Mouse (Mus musculus) intestine, embryonic 16.5 days (tissue): Measurements from ENCODE around the gene Sytl2. TPM values are rescaled to one million over a fixed set of nuclear protein-coding genes. Genes with fewer than 3 reads are reported as not detected.

Experiments
- ATAC-seq: fragments of 200-750 bp; cut with Nextera tagmentation; 2 replicates; pipeline ENCODE4 v1.8.0; 2017; ENCODE audit warnings: moderate TSS enrichment, moderate library complexity
- H3K27ac ChIP-seq: fragments of 300-500 bp; sonication (generic); 2 replicates; pipeline ENCODE4 v1.5.1; 2014; ENCODE audit warnings: mild to moderate bottlenecking, low read length
- H3K27me3 ChIP-seq: fragments of 300-500 bp; sonication (generic); replicated peaks from 2 replicates; pipeline ENCODE4 v1.6.1; 2014; ENCODE audit warnings: low read length, control low read depth, mixed read lengths; ENCODE audit not compliant: control insufficient read depth, insufficient read depth
- H3K36me3 ChIP-seq: fragments of 300-500 bp; sonication (generic); 2 replicates; pipeline ENCODE4 v1.6.1; 2014; ENCODE audit warnings: low read length, control low read depth; ENCODE audit not compliant: control insufficient read depth, insufficient read depth
- H3K4me1 ChIP-seq: fragments of 300-500 bp; sonication (generic); 2 replicates; pipeline ENCODE4 v1.6.1; 2014; ENCODE audit warnings: low read length, control low read depth, mixed read lengths; ENCODE audit not compliant: control insufficient read depth, insufficient read depth
- H3K4me2 ChIP-seq: fragments of 300-500 bp; sonication (generic); 2 replicates; pipeline ENCODE4 v1.6.1; 2014; ENCODE audit warnings: low read depth, low read length, control low read depth
- H3K4me3 ChIP-seq: fragments of 300-500 bp; sonication (generic); 2 replicates; pipeline ENCODE4 v1.5.1; 2014; ENCODE audit warnings: mild to moderate bottlenecking, low read length
- H3K9ac ChIP-seq: fragments of 300-500 bp; sonication (generic); 2 replicates; pipeline ENCODE4 v1.6.1; 2014; ENCODE audit warnings: low read depth, low read length
- H3K9me3 ChIP-seq: fragments of 300-500 bp; sonication (generic); 2 replicates; pipeline ENCODE4 v1.6.1; 2016; ENCODE audit warnings: low read length, control low read depth; ENCODE audit not compliant: control insufficient read depth
- WGBS: fragments of 180-500 bp; shearing (Covaris S2); extraction: QIAGEN DNeasy Blood & Tissue Kit; methylation state at CpG from one replicate; pipeline ENCODE4 v1.1.7; 2014; 5-methylcytosine and 5-hydroxymethylcytosine counted together
- polyA plus RNA-seq: library from polyadenylated mRNA; unstranded; fragments of >200 nt; fragmentation: Nextera tagmentation; extraction: Ambion mirVana; gene quantifications from 2 replicates; pipeline ENCODE4 v1.2.1, GENCODE M21; 2015

Gene Sytl2
- polyA plus RNA-seq, 1 experiment from 2014 or later, result 8.9 TPM

DNA sequence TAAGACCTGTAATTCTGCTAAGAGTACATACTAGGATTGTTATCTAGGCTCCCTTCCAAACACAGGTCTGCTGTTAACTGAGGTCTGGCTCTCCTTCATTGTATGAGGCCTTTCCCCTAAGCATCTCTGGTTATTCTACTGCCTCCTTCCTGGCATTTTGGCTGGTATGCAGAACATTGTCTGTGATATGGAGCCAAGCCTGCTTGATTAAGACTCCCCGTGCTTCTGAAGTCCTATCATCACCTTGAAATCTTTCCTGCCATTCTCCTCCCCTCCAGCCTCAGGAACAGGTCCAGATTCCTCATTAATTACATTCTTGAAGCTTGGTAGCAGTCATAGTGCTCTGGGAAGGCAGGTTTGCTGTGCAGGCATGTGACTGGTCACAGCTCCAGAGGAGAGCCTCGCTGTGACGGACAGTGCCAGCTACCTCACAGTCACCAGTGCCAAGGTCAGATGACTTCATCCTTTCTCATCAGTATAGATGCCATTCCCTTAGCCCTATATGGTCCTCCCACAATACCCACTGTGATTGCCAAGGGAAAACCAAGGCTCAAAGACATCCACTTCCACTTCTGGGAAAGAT is 30.5 kb downstream of the Sytl2 start:
- no peaks in the 10 kb centered on the region for H3K36me3 ChIP-seq
- no peaks in the 10 kb centered on the region for H3K4me1 ChIP-seq
- no peaks in the 10 kb centered on the region for H3K27me3 ChIP-seq
- ATAC-seq, result no peak
- H3K27ac ChIP-seq, result no peak overlapping the region
- no peak overlapping the region for H3K4me2 ChIP-seq
- H3K4me3 ChIP-seq, result no peak overlapping the region
- H3K9me3 ChIP-seq, result no peaks in the 10 kb centered on the region
- H3K9ac ChIP-seq, result no peak overlapping the region
- WGBS, result 81% methylated on average over 3 of the region's 3 CpGs

GRCm38 (mm10) chr7:90334362-90334761 is 32.3 kb downstream of the Sytl2 start:
- Histone ChIP-seq H3K27ac (no peak overlapping the region), H3K9me3 (no peaks in the 10 kb centered on the region), H3K27me3 (no peaks in the 10 kb centered on the region), H3K4me2 (no peak overlapping the region), H3K4me1 (no peaks in the 10 kb centered on the region), H3K4me3 (no peak overlapping the region), H3K36me3 (no peaks in the 10 kb centered on the region), H3K9ac (no peak overlapping the region)
- 78% methylated on average over 6 of the region's 6 CpGs for whole genome bisulfite sequencing
- ATAC-seq, result no peak

DNA sequence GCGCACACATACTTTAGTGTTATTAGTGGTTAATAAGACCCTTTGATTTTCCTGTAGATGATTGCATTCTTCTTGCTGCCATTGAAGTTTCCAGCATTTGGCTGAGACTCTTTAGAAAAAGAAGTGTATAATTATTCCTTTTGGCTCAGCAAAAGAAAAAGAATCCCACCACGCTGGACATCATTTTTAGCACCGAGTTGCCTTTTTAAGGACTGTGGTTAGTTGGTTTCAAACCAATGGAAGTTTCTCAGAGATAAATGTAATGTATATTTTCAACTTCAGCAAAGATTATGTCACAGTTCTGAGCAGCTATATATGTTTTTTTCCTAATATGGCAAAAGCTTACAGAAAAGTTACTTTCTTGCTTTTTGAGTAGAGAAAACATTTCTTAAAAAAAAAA is 32.8 kb downstream of the Sytl2 start:
- ATAC-seq, result no peak
- H3K27me3 ChIP-seq, result no peaks in the 10 kb centered on the region

DNA sequence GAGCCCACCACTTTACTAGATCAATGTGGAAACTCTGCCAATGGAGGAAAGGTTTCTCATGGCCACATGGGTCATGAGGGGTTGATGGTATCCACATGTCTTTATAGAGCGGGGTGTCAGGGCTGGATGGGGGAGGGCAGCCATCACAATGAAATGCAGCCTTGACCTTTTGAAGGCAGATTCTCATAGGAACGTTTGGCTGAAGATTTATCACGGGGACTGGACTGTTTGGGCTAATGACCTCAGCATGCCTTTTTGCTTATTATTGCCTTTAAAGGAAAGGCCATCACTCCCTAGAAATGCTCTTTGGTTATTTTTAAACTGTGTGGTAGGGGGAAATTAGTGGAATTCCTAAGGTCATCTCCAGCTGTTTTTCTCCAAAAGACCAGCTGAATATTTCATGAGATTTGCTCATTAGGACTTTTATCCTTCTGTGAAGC is 33.7 kb downstream of the Sytl2 start:
- no peaks in the 10 kb centered on the region for H3K36me3 ChIP-seq
- WGBS, result 37% methylated on average over 3 of the region's 3 CpGs
- H3K4me2 ChIP-seq, result no peak overlapping the region
- no peaks in the 10 kb centered on the region for H3K9me3 ChIP-seq
- H3K27ac ChIP-seq, result no peak overlapping the region
- no peak overlapping the region for H3K9ac ChIP-seq
- no peak overlapping the region for H3K4me3 ChIP-seq
- no peak for ATAC-seq
- H3K4me1 ChIP-seq, result no peaks in the 10 kb centered on the region
- H3K27me3 ChIP-seq, result no peaks in the 10 kb centered on the region

More for the DNA sequence above, 32.8 kb downstream of the Sytl2 start:
- Histone ChIP-seq H3K9me3 (no peaks in the 10 kb centered on the region), H3K36me3 (no peaks in the 10 kb centered on the region), H3K27ac (no peak overlapping the region), H3K4me2 (no peak overlapping the region), H3K4me3 (no peak overlapping the region), H3K4me1 (no peaks in the 10 kb centered on the region), H3K9ac (no peak overlapping the region)
- WGBS, result 77% methylated on average over 3 of the region's 3 CpGs

GRCm38 (mm10) chr7:90341212-90341957 is 39.3 kb downstream of the Sytl2 start:
- Histone ChIP-seq H3K27me3 (no peaks in the 10 kb centered on the region), H3K4me1 (no peaks in the 10 kb centered on the region), H3K4me2 (no peak overlapping the region), H3K27ac (no peak overlapping the region), H3K36me3 (no peaks in the 10 kb centered on the region), H3K4me3 (no peak overlapping the region), H3K9me3 (no peaks in the 10 kb centered on the region), H3K9ac (no peak overlapping the region)
- no peak for ATAC-seq
- 63% methylated on average over 12 of the region's 12 CpGs for WGBS

DNA sequence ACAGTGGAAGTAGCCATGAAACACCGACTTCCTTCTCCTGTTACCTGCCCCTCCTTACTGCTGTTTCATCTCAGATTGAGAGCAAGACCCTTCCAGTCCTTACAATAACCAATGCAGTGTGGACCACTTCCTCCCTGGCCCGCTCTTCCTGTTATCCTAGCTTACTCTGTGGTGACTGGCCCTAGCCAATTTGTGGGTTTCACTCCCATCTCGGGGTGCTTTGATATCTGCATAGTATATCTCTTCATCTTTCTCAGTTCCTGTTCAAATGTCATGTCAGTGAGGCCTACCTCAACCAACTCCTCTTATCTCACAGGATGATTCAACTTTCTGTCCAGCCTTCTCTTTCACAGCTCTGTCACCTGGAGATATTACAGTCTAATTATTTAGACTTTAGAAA is 42.9 kb downstream of the Sytl2 start:
- no peaks in the 10 kb centered on the region for H3K36me3 ChIP-seq
- ATAC-seq, result no peak
- H3K27ac ChIP-seq, result no peak overlapping the region
- H3K4me1 ChIP-seq, result no peaks in the 10 kb centered on the region
- no peaks in the 10 kb centered on the region for H3K27me3 ChIP-seq
- no peak overlapping the region for H3K4me3 ChIP-seq
- no peak overlapping the region for H3K9ac ChIP-seq
- WGBS, result 78% methylated on average over 3 of the region's 3 CpGs
- H3K4me2 ChIP-seq, result no peak overlapping the region
- no peaks in the 10 kb centered on the region for H3K9me3 ChIP-seq

GRCm38 (mm10) chr7:90347779-90348437 is 45.9 kb downstream of the Sytl2 start:
- H3K9ac ChIP-seq, result no peak overlapping the region
- H3K4me2 ChIP-seq, result no peak overlapping the region
- no peak for ATAC-seq
- no peak overlapping the region for H3K27ac ChIP-seq
- H3K9me3 ChIP-seq, result no peaks in the 10 kb centered on the region
- H3K27me3 ChIP-seq, result no peaks in the 10 kb centered on the region
- H3K4me3 ChIP-seq, result no peak overlapping the region
- no peaks in the 10 kb centered on the region for H3K36me3 ChIP-seq
- no peaks in the 10 kb centered on the region for H3K4me1 ChIP-seq
- 81% methylated on average over 5 of the region's 5 CpGs for WGBS

GRCm38 (mm10) chr7:90349014-90349413 is 47.0 kb downstream of the Sytl2 start:
- Histone ChIP-seq H3K27ac (no peak overlapping the region), H3K4me1 (no peaks in the 10 kb centered on the region; the same call in 1 of the 2 replicates), H3K9ac (no peak overlapping the region), H3K4me2 (no peak overlapping the region), H3K27me3 (no peaks in the 10 kb centered on the region), H3K4me3 (no peak overlapping the region), H3K36me3 (no peaks in the 10 kb centered on the region), H3K9me3 (no peaks in the 10 kb centered on the region)
- ATAC-seq, result no peak
- WGBS, result 57% methylated on average over 5 of the region's 5 CpGs

GRCm38 (mm10) chr7:90352183-90352582 is 50.1 kb downstream of the Sytl2 start:
- Histone ChIP-seq H3K4me3 (no peak overlapping the region), H3K36me3 (no peaks in the 10 kb centered on the region), H3K4me2 (no peak overlapping the region), H3K27ac (no peak overlapping the region), H3K4me1 (no peaks in the 10 kb centered on the region; the same call in 1 of the 2 replicates), H3K27me3 (no peaks in the 10 kb centered on the region), H3K9me3 (no peaks in the 10 kb centered on the region), H3K9ac (no peak overlapping the region)
- no peak for ATAC-seq
- WGBS, result 82% methylated on average over 3 of the region's 3 CpGs
